Mouse (Mus musculus) kidney, embryonic 14.5 days (tissue): Measurements from ENCODE around the gene Cyp1b1. TPM values are rescaled to one million over a fixed set of nuclear protein-coding genes. Genes with fewer than 3 reads are reported as not detected.

Experiments
- ATAC-seq: fragments of 200-750 bp; cut with Nextera tagmentation; 2 replicates; pipeline ENCODE4 v1.8.0; 2017; ENCODE audit warnings: moderate number of reproducible peaks, mild to moderate bottlenecking, moderate TSS enrichment, moderate library complexity; ENCODE audit not compliant: low FRiP score, low TSS enrichment
- H3K27ac ChIP-seq: fragments of 300-500 bp; sonication (generic); 2 replicates; pipeline ENCODE4 v1.5.1; 2014; ENCODE audit warnings: low read depth, mild to moderate bottlenecking, low read length, moderate library complexity, mixed read lengths
- H3K27me3 ChIP-seq: fragments of 300-500 bp; sonication (generic); 2 replicates; pipeline ENCODE4 v1.6.1; 2014; ENCODE audit warnings: mild to moderate bottlenecking, low read length; ENCODE audit not compliant: control insufficient read depth, insufficient read depth
- H3K36me3 ChIP-seq: fragments of 300-500 bp; sonication (generic); 2 replicates; pipeline ENCODE4 v1.6.1; 2014; ENCODE audit warnings: low read length, mixed read lengths; ENCODE audit not compliant: control insufficient read depth, insufficient read depth
- H3K4me1 ChIP-seq: fragments of 300-500 bp; sonication (generic); 2 replicates; pipeline ENCODE4 v1.6.1; 2014; ENCODE audit warnings: low read length, mixed read lengths; ENCODE audit not compliant: control insufficient read depth, insufficient read depth
- H3K4me2 ChIP-seq: fragments of 300-500 bp; sonication (generic); replicated peaks from 2 replicates; pipeline ENCODE4 v1.6.1; 2014; ENCODE audit warnings: low read depth, mild to moderate bottlenecking, low read length
- H3K4me3 ChIP-seq: fragments of 300-500 bp; sonication (generic); 2 replicates; pipeline ENCODE4 v1.5.1; 2014; ENCODE audit warnings: mild to moderate bottlenecking, low read length
- H3K9ac ChIP-seq: fragments of 300-500 bp; sonication (generic); 2 replicates; pipeline ENCODE4 v1.6.1; 2014; ENCODE audit warnings: low read depth, mild to moderate bottlenecking, low read length, moderate library complexity
- H3K9me3 ChIP-seq: fragments of 300-500 bp; sonication (generic); 2 replicates; pipeline ENCODE4 v1.6.1; 2016; ENCODE audit warnings: low read length; ENCODE audit not compliant: control insufficient read depth
- WGBS: fragments of 180-500 bp; shearing (Covaris S2); extraction: QIAGEN DNeasy Blood & Tissue Kit; methylation state at CpG from one replicate; pipeline ENCODE4 v1.1.7; 2014; 5-methylcytosine and 5-hydroxymethylcytosine counted together
- polyA plus RNA-seq: library from polyadenylated mRNA; unstranded; fragments of >200 nt; fragmentation: Nextera tagmentation; extraction: Ambion mirVana; gene quantifications from 2 replicates; pipeline ENCODE4 v1.2.1, GENCODE M21; 2014

Gene Cyp1b1
- polyA plus RNA-seq, 1 experiment from 2014 or later, result 16.5 TPM

- no peak overlapping the region for H3K4me3 ChIP-seq
- no peaks in the 10 kb centered on the region for H3K27me3 ChIP-seq
- no peak overlapping the region for H3K9ac ChIP-seq
- H3K36me3 ChIP-seq, result no peaks in the 10 kb centered on the region
- no peak overlapping the region for H3K4me2 ChIP-seq
- H3K27ac ChIP-seq, result peak overlapping the region; percentile 25; the same call in 1 of the 2 replicates
- WGBS, result 35% methylated on average over 13 of the region's 13 CpGs
- peaks cover 8% of the 10 kb centered on the region; the same call in 1 of the 2 replicates for H3K9me3 ChIP-seq
- peaks cover 26% of the 10 kb centered on the region for H3K4me1 ChIP-seq
- no peak for ATAC-seq
These were observed 30.3 kb upstream of the Cyp1b1 start for GRCm38 (mm10) chr17:79745051-79745731.

DNA sequence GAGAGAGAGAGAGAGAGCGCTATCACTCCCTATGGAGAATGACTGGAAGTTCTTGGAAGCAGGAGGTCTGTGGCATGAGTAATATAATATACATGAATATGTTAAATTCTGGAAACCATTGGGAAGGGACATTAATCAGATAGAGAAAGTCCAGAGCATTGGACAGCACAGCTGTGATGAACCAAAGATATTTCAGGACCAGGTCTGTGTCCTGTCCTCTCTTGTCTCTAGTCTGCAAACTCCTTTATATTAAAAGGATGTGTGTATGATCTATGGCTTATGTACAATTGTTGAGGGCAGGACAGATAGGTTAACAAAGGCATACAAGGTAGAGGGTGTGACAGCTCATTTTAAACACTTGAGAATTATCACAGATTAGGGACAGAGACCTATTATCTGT, 28.6 kb upstream of the Cyp1b1 start:
- Histone ChIP-seq H3K27me3 (no peaks in the 10 kb centered on the region), H3K4me3 (no peak overlapping the region), H3K4me1 (peaks cover 36% of the 10 kb centered on the region), H3K9me3 (peaks cover 6% of the 10 kb centered on the region; the same call in 1 of the 2 replicates), H3K4me2 (no peak overlapping the region), H3K9ac (no peak overlapping the region), H3K27ac (no peak overlapping the region), H3K36me3 (no peaks in the 10 kb centered on the region)
- ATAC-seq, result no peak
- WGBS, result 100% methylated on average over 1 of the region's 1 CpGs

- WGBS, result 47% methylated on average over 5 of the region's 5 CpGs
- Histone ChIP-seq H3K4me3 (no peak overlapping the region), H3K9ac (no peak overlapping the region), H3K9me3 (peaks cover 4% of the 10 kb centered on the region; the same call in 1 of the 2 replicates), H3K27me3 (no peaks in the 10 kb centered on the region), H3K4me1 (peaks cover 44% of the 10 kb centered on the region), H3K36me3 (no peaks in the 10 kb centered on the region), H3K27ac (no peak overlapping the region), H3K4me2 (no peak overlapping the region)
- no peak for ATAC-seq
These were observed 27.8 kb upstream of the Cyp1b1 start for GRCm38 (mm10) chr17:79742635-79743034.

DNA sequence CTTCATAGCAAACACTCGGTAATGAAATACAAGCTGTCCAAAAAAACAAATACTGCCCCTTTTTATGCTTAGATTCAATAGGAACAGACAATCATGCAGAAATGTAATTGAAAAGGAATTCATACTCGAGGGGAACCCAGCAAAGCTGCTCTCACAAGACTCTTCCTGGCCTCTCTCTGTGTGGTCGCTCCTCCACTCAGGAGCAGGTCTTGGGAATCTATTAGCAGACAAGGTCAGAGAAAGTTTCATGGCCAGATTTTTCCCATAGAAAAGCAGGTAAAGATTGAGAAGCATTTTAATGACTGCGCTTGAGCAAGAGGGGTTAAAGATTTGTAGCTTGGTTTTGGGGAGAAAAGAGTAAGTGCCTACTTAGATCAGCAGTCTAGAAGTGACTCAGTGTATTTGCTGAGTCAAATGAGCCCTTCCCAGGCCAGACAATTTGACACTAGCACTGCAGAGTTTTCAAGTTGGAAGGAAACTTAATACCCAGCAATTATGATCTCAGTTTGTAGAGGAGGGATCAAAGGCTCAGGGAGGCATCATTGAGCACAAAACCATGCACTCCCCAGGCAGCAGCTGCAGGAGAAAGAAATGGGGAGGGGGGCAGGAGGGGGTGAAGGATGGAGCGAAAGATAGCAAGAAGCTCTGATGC, 24.1 kb upstream of the Cyp1b1 start:
- no peak overlapping the region for H3K4me2 ChIP-seq
- no peak overlapping the region for H3K9ac ChIP-seq
- no peak overlapping the region for H3K4me3 ChIP-seq
- H3K27me3 ChIP-seq, result no peaks in the 10 kb centered on the region
- peak; percentile 78 for ATAC-seq
- 20% methylated on average over 5 of the region's 5 CpGs for WGBS
- H3K4me1 ChIP-seq, result peaks cover 27% of the 10 kb centered on the region
- no peaks in the 10 kb centered on the region for H3K36me3 ChIP-seq
- H3K27ac ChIP-seq, result peak overlapping the region; percentile 73
- H3K9me3 ChIP-seq, result no peaks in the 10 kb centered on the region

- H3K27me3 ChIP-seq, result no peaks in the 10 kb centered on the region
- H3K4me2 ChIP-seq, result no peak overlapping the region
- H3K27ac ChIP-seq, result no peak overlapping the region
- no peaks in the 10 kb centered on the region for H3K9me3 ChIP-seq
- no peaks in the 10 kb centered on the region for H3K36me3 ChIP-seq
- H3K9ac ChIP-seq, result no peak overlapping the region
- 35% methylated on average over 3 of the region's 3 CpGs for WGBS
- H3K4me3 ChIP-seq, result no peak overlapping the region
- no peak for ATAC-seq
- peaks cover 27% of the 10 kb centered on the region for H3K4me1 ChIP-seq
These were observed 22.7 kb upstream of the Cyp1b1 start for GRCm38 (mm10) chr17:79737598-79737997.

DNA sequence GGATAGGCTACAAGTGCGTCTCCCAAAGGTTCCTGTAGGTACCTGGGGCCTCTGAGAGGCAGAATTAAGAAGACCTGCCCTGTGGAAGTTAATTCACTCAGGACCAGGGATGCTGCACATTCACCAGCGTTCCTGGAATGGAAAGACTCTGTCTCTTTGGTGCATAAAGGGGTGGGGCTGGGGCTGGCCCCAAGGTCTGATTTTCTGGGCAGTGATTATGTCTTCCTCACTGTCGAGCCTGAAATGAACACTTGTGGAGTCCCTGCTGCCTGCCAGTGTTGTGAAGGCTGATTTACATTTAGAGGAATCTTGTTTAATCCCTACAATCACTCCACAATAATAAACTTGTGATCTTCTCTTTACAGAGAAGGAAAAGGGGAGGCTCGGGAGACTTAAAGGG, 18.2 kb upstream of the Cyp1b1 start:
- Histone ChIP-seq H3K27me3 (no peaks in the 10 kb centered on the region), H3K9ac (no peak overlapping the region), H3K4me3 (no peak overlapping the region), H3K36me3 (no peaks in the 10 kb centered on the region), H3K9me3 (no peaks in the 10 kb centered on the region), H3K4me2 (no peak overlapping the region), H3K4me1 (peaks cover 30% of the 10 kb centered on the region), H3K27ac (no peak overlapping the region)
- 62% methylated on average over 4 of the region's 4 CpGs for WGBS
- no peak for ATAC-seq

- Histone ChIP-seq H3K4me1 (peaks cover 23% of the 10 kb centered on the region), H3K4me2 (no peak overlapping the region), H3K27ac (no peak overlapping the region), H3K9ac (no peak overlapping the region), H3K27me3 (no peaks in the 10 kb centered on the region), H3K9me3 (no peaks in the 10 kb centered on the region), H3K36me3 (no peaks in the 10 kb centered on the region), H3K4me3 (no peak overlapping the region)
- ATAC-seq, result no peak
- 37% methylated on average over 8 of the region's 8 CpGs for WGBS
These were observed 16.1 kb upstream of the Cyp1b1 start for GRCm38 (mm10) chr17:79730988-79731387.

GRCm38 (mm10) chr17:79728585-79729503, 14.0 kb upstream of the Cyp1b1 start:
- 16% methylated on average over 16 of the region's 16 CpGs for WGBS

More at GRCm38 (mm10) chr17:79728585-79729503, 14.0 kb upstream of the Cyp1b1 start:
- H3K4me2 ChIP-seq, result peak overlapping the region; percentile 38
- H3K4me3 ChIP-seq, result 0 out of 2 replicates have a peak overlapping the region, but pooled peaks have one; percentile 3
- H3K9ac ChIP-seq, result no peak overlapping the region
- H3K4me1 ChIP-seq, result peaks cover 23% of the 10 kb centered on the region
- H3K9me3 ChIP-seq, result no peaks in the 10 kb centered on the region
- H3K27me3 ChIP-seq, result no peaks in the 10 kb centered on the region
- H3K27ac ChIP-seq, result peak overlapping the region; percentile 59; the same call in 1 of the 2 replicates
- peak; percentile 68 for ATAC-seq
- H3K36me3 ChIP-seq, result no peaks in the 10 kb centered on the region
